Mouse (Mus musculus): ENCODE data around the gene Trmt10a. TPM values are rescaled to one million over a fixed set of nuclear protein-coding genes. Genes with fewer than 3 reads are reported as not detected.
"Not testable (repeated sequence)": the region's sequence is repeated elsewhere in the genome, so short reads cannot be mapped to it uniquely, and the experiment has no call there.

The Trmt10a gene
- total RNA-seq, 2 experiments from 2014 or later: 4.0 to 4.9 TPM

DNA sequence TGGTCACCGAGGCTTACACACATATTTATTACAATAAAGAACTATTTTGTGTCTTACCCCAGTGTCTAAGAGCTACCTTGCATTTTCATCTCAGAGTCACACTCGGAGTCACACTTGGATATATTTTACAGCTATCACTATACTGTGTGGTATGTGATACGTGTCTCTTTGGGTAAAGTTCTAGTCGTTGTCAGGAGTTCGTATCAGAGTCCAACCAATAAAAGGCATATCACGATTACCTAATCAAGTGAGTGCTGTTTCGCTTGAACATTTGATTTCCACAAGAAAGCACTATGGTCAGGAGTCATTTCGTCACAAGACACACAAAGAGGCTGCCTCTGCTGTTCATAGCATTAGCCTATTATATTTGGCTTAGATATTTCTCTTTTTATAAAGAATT, 9.8 kb upstream of the Trmt10a start:
- DNase-seq (ENCODE audit: low spot score in 2 of 2): no peak

GRCm38 (mm10) chr3:138133916-138134315, 9.3 kb upstream of the Trmt10a start:
- DNase-seq (ENCODE audit: low spot score in 2 of 2): no peak

GRCm38 (mm10) chr3:138134528-138134927, 8.7 kb upstream of the Trmt10a start:
- no peak for DNase-seq (ENCODE audit: low spot score in 2 of 2)

- not testable (repeated sequence) for DNase-seq (ENCODE audit: low spot score in 2 of 2)
Measured at GRCm38 (mm10) chr3:138138146-138138545, 5.1 kb upstream of the Trmt10a start.

- no peak for DNase-seq (ENCODE audit: low spot score in 2 of 2)
Measured at GRCm38 (mm10) chr3:138139663-138140062, 3.6 kb upstream of the Trmt10a start.

DNA sequence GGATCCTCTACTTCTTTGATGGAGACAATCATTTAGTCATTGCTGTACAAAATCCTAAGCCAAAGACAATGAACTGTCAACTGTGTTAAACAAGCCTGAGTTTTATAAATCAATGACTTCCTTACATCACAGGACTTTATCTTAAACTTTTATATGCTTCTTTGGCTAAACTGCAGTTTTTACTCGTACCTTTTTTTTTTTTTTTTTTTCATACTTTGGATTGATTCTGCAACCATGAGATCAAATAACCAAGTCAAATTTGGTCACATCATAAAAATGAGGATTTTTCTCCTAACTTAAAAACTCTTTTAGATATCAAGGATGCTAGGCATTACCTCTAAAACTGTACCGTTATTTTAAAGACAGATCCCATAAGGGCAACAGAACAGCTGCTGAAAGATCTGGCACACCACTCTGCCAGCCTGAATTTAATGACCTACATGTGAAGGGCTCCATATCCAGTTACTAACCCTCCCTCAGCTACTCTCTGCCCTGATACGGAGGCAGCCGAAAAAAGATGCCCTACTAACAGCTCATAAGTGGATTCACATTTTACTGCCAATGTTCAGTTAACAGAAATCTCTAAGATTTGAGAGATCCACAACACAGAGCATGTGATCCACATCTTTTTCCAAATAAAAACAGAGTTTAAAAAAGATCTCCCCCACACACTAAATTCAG, 1.1 kb upstream of the Trmt10a start:
- no peak for DNase-seq (ENCODE audit: low spot score in 2 of 2)

- DNase-seq (ENCODE audit: low spot score in 2 of 2): no peak
Measured at GRCm38 (mm10) chr3:138142733-138143314, 424 bp upstream of the Trmt10a start.

- no peak for DNase-seq (ENCODE audit: low spot score in 2 of 2)
Measured at GRCm38 (mm10) chr3:138144060-138144641, 903 bp downstream of the Trmt10a start.

GRCm38 (mm10) chr3:138144642-138145171, 1.5 kb downstream of the Trmt10a start, which contains the start of gene Mttp:
Gene Mttp, minus strand, starts transcription at chr3:138144968.
- DNase-seq (ENCODE audit: low spot score in 2 of 2): peak; percentile 82

GRCm38 (mm10) chr3:138148811-138149210, 5.6 kb downstream of the Trmt10a start:
- no peak for DNase-seq (ENCODE audit: low spot score in 2 of 2)

GRCm38 (mm10) chr3:138155062-138155461, 11.8 kb downstream of the Trmt10a start:
- no peak for DNase-seq (ENCODE audit: low spot score in 2 of 2)

DNA sequence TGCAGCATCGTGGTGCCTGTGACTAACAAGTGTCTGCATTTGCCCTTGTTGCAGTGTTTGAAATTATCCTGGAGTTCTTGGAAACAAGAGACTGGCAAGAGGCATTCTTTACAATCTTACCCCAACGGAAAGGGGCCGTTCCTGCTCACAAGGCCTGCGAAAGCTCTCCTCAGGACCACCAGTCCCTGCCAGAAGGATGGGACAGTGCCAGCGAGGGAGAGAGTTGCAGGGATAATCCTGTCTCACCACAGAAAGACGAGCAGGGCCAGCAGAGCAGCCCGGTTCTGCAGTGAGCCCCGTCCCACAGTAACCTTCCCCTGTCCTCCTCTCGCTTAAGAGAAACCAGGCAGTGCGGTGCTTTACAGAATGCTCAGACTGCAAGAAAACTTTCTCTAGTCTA, 13.4 kb downstream of the Trmt10a start:
- no peak for DNase-seq (ENCODE audit: low spot score in 2 of 2)

GRCm38 (mm10) chr3:138161623-138162022, 18.4 kb downstream of the Trmt10a start:
- no peak for DNase-seq (ENCODE audit: low spot score in 2 of 2)

DNA sequence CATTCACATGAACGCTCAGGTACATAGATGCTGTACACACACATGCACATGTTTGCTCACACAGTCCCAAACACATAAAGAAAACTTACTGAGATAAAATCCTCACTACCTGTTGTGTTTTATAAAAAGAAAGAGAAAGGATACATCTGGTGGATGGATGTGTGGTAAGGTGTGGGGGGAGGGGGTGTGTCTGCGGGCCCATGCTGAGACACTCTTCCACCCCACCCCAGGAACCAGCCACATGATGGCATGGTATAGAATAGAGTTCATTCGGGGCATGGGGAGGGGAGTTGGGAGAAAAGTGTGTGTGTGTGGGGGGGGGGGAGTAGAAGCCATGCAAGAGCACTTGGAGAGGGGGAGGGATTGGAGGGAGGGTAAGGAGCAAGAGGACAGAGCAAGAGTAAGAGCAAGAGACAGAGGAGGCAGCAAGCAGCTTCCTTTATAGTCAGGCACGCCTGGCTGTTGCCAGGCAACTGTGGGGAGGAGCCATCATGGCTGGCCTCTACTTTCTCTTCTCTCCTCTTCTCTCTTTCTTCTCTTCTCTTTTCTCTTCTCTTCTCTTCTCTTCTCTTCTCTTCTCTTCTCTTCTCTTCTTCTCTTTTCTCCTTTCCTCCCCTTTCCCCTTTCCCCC, 19.4 kb downstream of the Trmt10a start:
- DNase-seq (ENCODE audit: low spot score in 2 of 2): no peak

DNA sequence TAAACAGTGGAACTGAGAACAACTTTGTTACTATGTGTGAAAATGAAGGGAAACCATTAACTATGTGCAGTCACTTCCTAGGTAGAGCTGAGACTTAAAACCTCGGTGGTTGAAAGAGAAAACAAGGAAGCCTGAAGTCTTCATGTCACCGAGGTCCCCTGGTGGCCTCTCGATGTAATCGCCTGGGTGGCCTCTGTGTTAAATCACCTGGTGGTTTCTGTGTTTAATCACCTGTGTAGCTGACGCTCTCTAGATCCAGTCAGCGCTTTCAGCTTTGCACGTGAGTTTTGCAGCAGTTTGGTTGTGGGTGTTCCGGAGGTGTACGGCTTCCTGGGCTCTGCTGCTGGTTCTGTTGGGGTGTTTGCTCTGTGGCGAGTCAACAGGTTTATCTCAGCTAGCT, 30.0 kb downstream of the Trmt10a start:
- no peak for DNase-seq (ENCODE audit: low spot score in 2 of 2)

DNA sequence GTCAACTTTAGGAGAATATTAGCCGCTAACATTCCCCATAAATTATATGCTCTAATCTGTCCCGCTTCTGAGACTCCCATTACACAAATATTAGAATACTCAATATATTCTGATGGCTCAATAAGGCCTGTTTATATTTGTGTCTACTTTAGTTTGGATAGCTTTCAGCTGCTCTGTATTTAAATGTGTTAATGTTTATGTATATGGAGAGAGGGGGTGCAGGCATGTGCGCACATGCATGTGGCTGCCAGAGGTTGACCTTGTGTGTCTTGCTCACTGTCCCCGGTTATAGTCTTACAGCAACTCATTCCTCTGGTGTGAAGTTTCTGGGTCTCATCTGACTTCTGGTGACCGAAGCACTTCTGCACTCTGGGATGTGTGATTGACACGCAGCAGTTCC, 32.3 kb downstream of the Trmt10a start:
- no peak for DNase-seq (ENCODE audit: low spot score in 2 of 2)

GRCm38 (mm10) chr3:138182019-138182418, 38.8 kb downstream of the Trmt10a start:
- no peak for DNase-seq (ENCODE audit: low spot score in 2 of 2)

DNA sequence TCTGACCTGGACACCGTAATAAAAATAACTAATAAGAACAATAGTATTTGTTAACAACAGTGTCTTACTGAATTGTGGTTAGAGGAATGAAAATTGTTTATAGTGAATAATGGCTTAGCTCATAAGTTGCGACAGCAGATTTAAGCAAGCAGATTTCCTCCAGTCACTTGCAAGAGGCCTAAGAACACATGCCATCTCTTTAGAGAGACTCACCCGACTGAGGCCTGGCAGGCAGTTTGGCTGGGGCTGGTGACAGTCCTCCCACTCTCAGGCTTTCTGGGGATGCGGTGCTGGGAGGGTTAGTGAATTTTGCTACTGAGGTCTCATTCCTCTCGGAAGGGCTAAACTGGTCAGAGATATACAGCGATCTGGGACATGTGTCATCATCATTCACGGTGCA, 40.1 kb downstream of the Trmt10a start:
- no peak for DNase-seq (ENCODE audit: low spot score in 2 of 2)

GRCm38 (mm10) chr3:138185290-138185689, 42.0 kb downstream of the Trmt10a start:
- no peak for DNase-seq (ENCODE audit: low spot score in 2 of 2)

GRCm38 (mm10) chr3:138185995-138186930, 43.0 kb downstream of the Trmt10a start:
- no peak for DNase-seq (ENCODE audit: low spot score in 2 of 2)

DNA sequence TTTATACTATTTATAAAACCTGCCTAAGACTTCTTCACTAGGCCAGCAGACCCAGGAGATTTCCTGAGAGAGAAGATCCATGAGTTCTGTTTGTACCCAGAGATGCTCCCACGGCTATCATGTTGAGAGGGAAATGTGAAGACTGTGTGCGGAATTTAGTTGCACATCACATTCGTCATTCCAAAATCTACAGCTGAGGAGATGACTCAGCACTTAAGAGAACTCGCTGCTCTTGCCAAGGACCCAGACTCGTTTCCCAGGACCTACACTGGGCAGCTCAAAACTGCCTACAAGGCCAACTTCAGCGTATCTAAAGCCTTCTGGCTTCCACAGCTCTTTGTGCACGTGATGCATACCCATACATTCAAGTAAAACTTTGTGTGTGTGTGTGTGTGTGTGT, 49.0 kb downstream of the Trmt10a start:
- peak in 1 of 2 experiments; percentile 9 for DNase-seq (ENCODE audit: low spot score in 2 of 2)

All from left cerebral cortex, adult 18-20 months (tissue).